Mouse (Mus musculus) ZHBTc4 (cell line): ENCODE results near the gene Dedd.
"Not testable (repeated sequence)": the region's sequence is repeated elsewhere in the genome, so short reads cannot be mapped to it uniquely, and the experiment has no call there.

Experiments
- DNase-seq: peaks from one replicate; pipeline ENCODE4 v3.0.0-alpha.2; 2011; ENCODE audit warnings: low read depth, low spot score

Dedd gene

GRCm38 (mm10) chr1:171319748-171320147 is 9.2 kb upstream of the Dedd start:
- peak; percentile 92 for DNase-seq

GRCm38 (mm10) chr1:171320151-171320550 is 8.8 kb upstream of the Dedd start:
- no peak for DNase-seq

GRCm38 (mm10) chr1:171321415-171321814 is 7.5 kb upstream of the Dedd start:
- DNase-seq: peak; percentile 41

- peak; percentile 63 for DNase-seq
Observed at GRCm38 (mm10) chr1:171322012-171322411, 6.9 kb upstream of the Dedd start.

GRCm38 (mm10) chr1:171325571-171325970 is 3.4 kb upstream of the Dedd start:
- DNase-seq: peak; percentile 48

GRCm38 (mm10) chr1:171326588-171326987 is 2.4 kb upstream of the Dedd start:
- DNase-seq: not testable (repeated sequence)

- no peak for DNase-seq
Observed at GRCm38 (mm10) chr1:171328244-171328643, 701 bp upstream of the Dedd start.

GRCm38 (mm10) chr1:171329433-171330215 is 679 bp downstream of the Dedd start:
- peak; percentile 96 for DNase-seq

- no peak for DNase-seq
Observed at GRCm38 (mm10) chr1:171330216-171330560, 1.2 kb downstream of the Dedd start.

- no peak for DNase-seq
Observed at GRCm38 (mm10) chr1:171342262-171343207, 13.6 kb downstream of the Dedd start.

- peak; percentile 67 for DNase-seq
Observed at GRCm38 (mm10) chr1:171343922-171344677, 15.2 kb downstream of the Dedd start.

GRCm38 (mm10) chr1:171344715-171345114 is 15.8 kb downstream of the Dedd start:
- no peak for DNase-seq

GRCm38 (mm10) chr1:171345225-171346094 is 16.5 kb downstream of the Dedd start, which contains the start of the genes Nit1 and Pfdn2:
Gene Nit1 (minus strand): TSS chr1:171345646.
Gene Pfdn2 (plus strand): TSS chr1:171345670.
- peak; percentile 96 for DNase-seq

GRCm38 (mm10) chr1:171346095-171346450 is 17.1 kb downstream of the Dedd start:
- DNase-seq: peak; percentile 34

GRCm38 (mm10) chr1:171348665-171349064 is 19.7 kb downstream of the Dedd start:
- no peak for DNase-seq

- DNase-seq: no peak
Observed at GRCm38 (mm10) chr1:171349210-171349609, 20.3 kb downstream of the Dedd start.

- peak; percentile 66 for DNase-seq
Observed at GRCm38 (mm10) chr1:171355812-171356340, 26.9 kb downstream of the Dedd start.

GRCm38 (mm10) chr1:171356814-171357213 is 27.9 kb downstream of the Dedd start:
- no peak for DNase-seq

- peak; percentile 25 for DNase-seq
Observed at GRCm38 (mm10) chr1:171358421-171358820, 29.5 kb downstream of the Dedd start.

- no peak for DNase-seq
Observed at GRCm38 (mm10) chr1:171360253-171360652, 31.3 kb downstream of the Dedd start.
